Mouse (Mus musculus) CH12.LX (cell line): ENCODE measurements around the gene Rnase12.

Experiments
- BHLHE40 ChIP-seq: IDR thresholded peaks from 2 replicates; pipeline ENCODE4 v1.6.1; 2011; ENCODE audit warnings: mild to moderate bottlenecking, low read depth, low read length, improper control_type of control experiment
- CTCF ChIP-seq, 2 experiments: IDR thresholded peaks in 1 of 2; conservative IDR thresholded peaks in 1 of 2; 2 replicates each; pipeline ENCODE4 v1.5.1; 2011 to 2012; ENCODE audit warnings: low read depth in 2 of 2, low read length in 2 of 2, improper control_type of control experiment in 1 of 2, inconsistent platforms in 1 of 2, mild to moderate bottlenecking in 1 of 2, moderate library complexity in 1 of 2
- EP300 ChIP-seq: IDR thresholded peaks from 2 replicates; pipeline ENCODE4 v1.6.1; 2011; ENCODE audit warnings: low read length, improper control_type of control experiment
- ETS1 ChIP-seq: conservative IDR thresholded peaks from 2 replicates; pipeline ENCODE4 v1.6.1; 2012; ENCODE audit warnings: low read depth, mild to moderate bottlenecking, inconsistent platforms, low read length, improper control_type of control experiment, moderate library complexity
- JUND ChIP-seq: conservative IDR thresholded peaks from 2 replicates; pipeline ENCODE4 v1.6.1; 2011; ENCODE audit warnings: low read depth, low read length, improper control_type of control experiment
- MAX ChIP-seq: IDR thresholded peaks from 2 replicates; pipeline ENCODE4 v1.6.1; 2011; ENCODE audit warnings: low read length, improper control_type of control experiment
- MAZ ChIP-seq: IDR thresholded peaks from 2 replicates; pipeline ENCODE4 v1.6.1; 2012; ENCODE audit warnings: low read depth, mild to moderate bottlenecking, inconsistent platforms, low read length, improper control_type of control experiment, moderate library complexity
- MYC ChIP-seq: IDR thresholded peaks from 2 replicates; pipeline ENCODE4 v1.6.1; 2011; ENCODE audit warnings: low read depth, mild to moderate bottlenecking, improper control_type of control experiment, low read length
- NRF1 ChIP-seq: IDR thresholded peaks from 2 replicates; pipeline ENCODE4 v1.6.1; 2014; ENCODE audit warnings: low read depth, mild to moderate bottlenecking, inconsistent platforms, low read length, improper control_type of control experiment, moderate library complexity
- POLR2A ChIP-seq: IDR thresholded peaks from 2 replicates; pipeline ENCODE4 v1.6.1; 2011; ENCODE audit warnings: low read depth, mild to moderate bottlenecking, improper control_type of control experiment, low read length
- RCOR1 ChIP-seq: conservative IDR thresholded peaks from 2 replicates; pipeline ENCODE4 v1.6.1; 2012; ENCODE audit warnings: low read depth, mild to moderate bottlenecking, inconsistent platforms, low read length, improper control_type of control experiment
- USF1 ChIP-seq: IDR thresholded peaks from 2 replicates; pipeline ENCODE4 v1.6.1; 2014; ENCODE audit warnings: low read depth, mild to moderate bottlenecking, inconsistent platforms, low read length, improper control_type of control experiment
- ZKSCAN1 ChIP-seq: IDR thresholded peaks from 2 replicates; pipeline ENCODE4 v1.6.1; 2012; ENCODE audit warnings: low read depth, inconsistent platforms, low read length, improper control_type of control experiment, borderline replicate concordance

DNA sequence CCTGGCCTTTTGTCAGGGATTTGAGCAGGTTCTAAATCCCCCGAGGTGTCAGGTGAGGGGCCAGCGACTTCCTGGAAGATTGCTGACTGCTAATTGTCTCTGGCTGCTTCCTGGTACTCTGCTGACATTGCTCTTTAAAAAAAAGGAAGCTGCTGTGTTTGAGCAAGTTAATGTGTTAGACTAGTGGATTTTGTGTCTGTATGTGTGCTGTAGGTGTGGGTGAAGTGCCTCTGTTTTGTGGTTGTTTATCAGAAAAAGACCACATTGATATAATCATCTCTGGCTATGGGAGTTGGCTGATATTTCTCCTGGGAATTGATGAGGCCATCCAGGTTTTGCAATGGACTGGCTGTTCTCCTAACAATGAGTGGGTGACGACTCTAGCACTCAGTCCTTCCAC is 36.0 kb upstream of the Rnase12 start:
- TF ChIP-seq CTCF (conservative IDR thresholded peaks at IDR 0.05 in 1 of 2, IDR thresholded peaks at IDR 0.05 in 1 of 2; ENCODE audit: low read depth in 2 of 2, low read length in 2 of 2) = no peak
- TF ChIP-seq EP300 = no peak
- no peak for TF ChIP-seq NRF1
- no peak for TF ChIP-seq POLR2A
- TF ChIP-seq MAX = no peak
- no peak for TF ChIP-seq USF1
- TF ChIP-seq RCOR1 = no peak
- no peak for TF ChIP-seq ETS1
- TF ChIP-seq MYC = no peak
- TF ChIP-seq MAZ = no peak
- peak; percentile 35; the same call in 1 of the 2 replicates for TF ChIP-seq BHLHE40
- TF ChIP-seq ZKSCAN1 = no peak
- TF ChIP-seq JUND = no peak
